20 mouse cellular contexts compared by ENCODE assay signal in the genomic region with DNA sequence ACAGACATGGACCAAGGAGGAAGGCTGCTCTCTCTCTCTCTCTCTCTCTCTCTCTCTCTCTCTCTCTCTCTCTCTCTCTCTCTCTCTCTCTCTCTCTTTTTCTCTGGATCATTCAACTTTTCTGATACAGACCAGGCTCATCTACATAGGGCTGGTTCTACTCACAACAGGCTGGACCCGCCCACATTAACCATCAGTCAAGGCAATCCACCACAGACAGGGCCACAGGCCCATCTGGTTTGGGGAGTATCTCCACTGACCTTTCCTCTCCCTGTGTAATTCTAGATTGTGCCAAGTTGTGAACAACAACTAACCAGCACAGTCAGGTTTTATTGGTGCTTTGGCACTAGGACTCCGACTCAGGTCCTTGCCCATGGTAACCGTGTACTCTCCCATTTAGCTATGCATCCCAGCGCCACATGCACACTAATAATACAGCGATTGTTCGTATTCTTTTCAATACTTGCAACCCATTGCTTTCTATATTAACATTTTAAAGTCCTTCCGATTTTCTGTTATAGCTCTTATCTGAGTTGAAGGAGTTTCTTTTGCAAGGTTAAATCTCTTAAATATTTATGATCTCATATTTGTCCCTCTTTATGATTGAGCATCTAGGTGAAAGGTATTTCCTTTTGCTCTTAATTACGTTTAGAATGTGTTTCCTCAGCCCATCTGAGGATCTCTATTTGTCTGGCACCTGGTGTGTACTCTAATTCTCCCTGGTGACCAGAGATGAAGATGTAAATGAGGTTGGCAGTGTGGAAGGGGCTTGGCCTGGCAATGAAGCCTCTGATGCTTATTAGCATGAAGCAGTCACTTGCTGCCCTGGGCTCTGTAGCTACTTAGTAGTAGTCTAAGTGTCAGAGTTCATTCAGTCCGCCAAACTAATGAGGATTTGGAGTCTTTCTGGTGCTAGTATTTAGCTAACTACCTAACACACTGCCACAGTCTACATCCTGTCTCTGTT.
DNase-seq lines count a peak whose midpoint lies in the region; ATAC-seq and TF ChIP-seq lines count a peak whose summit lies in the region.
"Had no signal": no experiment of that assay in that cellular context is flagged by ENCODE, and none has a peak within 500 bp of the region (broad histone marks: within the 10 kb centered on the region; RNA-seq: fewer than 3 reads in every experiment).

No protein-coding gene starts in this region.

- TF ChIP-seq CTCF in forebrain, postnatal 0 days (IDR thresholded peaks at IDR 0.05; ENCODE audit: low read depth), result no peak
- no peak for TF ChIP-seq CTCF in brain, embryonic 14.5 days (IDR thresholded peaks at IDR 0.05; ENCODE audit: borderline replicate concordance, extremely low read depth, insufficient read depth, insufficient read length)
- no peak for TF ChIP-seq CTCF in stomach, postnatal 0 days (IDR thresholded peaks at IDR 0.05; ENCODE audit: low read depth)

- TF ChIP-seq EP300 in stomach, postnatal 0 days (optimal IDR thresholded peaks at IDR 0.05), result no peak

- H3K4me1 ChIP-seq in forebrain, embryonic 13.5 days, result no peaks in the 10 kb centered on the region
- H3K4me1 ChIP-seq in forebrain, postnatal 0 days (ENCODE audit: insufficient read depth), result no peaks in the 10 kb centered on the region
- H3K4me1 ChIP-seq in hindbrain, embryonic 13.5 days (replicated peaks), result no peaks in the 10 kb centered on the region
- no peaks in the 10 kb centered on the region for H3K4me1 ChIP-seq in midbrain, embryonic 15.5 days
- H3K4me1 ChIP-seq in stomach, postnatal 0 days (replicated peaks; ENCODE audit: control insufficient read depth, insufficient read depth), result no peaks in the 10 kb centered on the region
- H3K4me1 ChIP-seq: heart, embryonic 13.5 days; limb, embryonic 12.5 days; liver, embryonic 13.5 days; lung, embryonic 15.5 days had no signal

- no peak for DNase-seq in forebrain, postnatal 0 days
- DNase-seq in brain, embryonic 14.5 days (ENCODE audit: low read depth), result peak; percentile 71
- no peak for DNase-seq in spleen, adult 18-20 months
- no peak for DNase-seq in urinary bladder, postnatal 36 days (ENCODE audit: low spot score in 2 of 2)
- no peak for DNase-seq in stomach, postnatal 0 days (ENCODE audit: low spot score)
- DNase-seq: adrenal gland, adult 8-10 months; cerebellum, adult 11-12 months; heart, adult 11 months; heart, postnatal 36 days; liver, embryonic 13.5 days; right cerebral cortex, postnatal 14 days had no signal

- no peak for TF ChIP-seq POLR2A in brain, embryonic 14.5 days (IDR thresholded peaks at IDR 0.05; ENCODE audit: borderline replicate concordance, extremely low read depth, insufficient read depth, insufficient read length, poor library complexity, severe bottlenecking)

- ATAC-seq in forebrain, embryonic 13.5 days, result peak; percentile 75
- no peak for ATAC-seq in forebrain, postnatal 0 days
- peak; percentile 59; the same call in 1 of the 2 replicates for ATAC-seq in hindbrain, embryonic 13.5 days (ENCODE audit: low FRiP score)
- ATAC-seq in midbrain, embryonic 15.5 days (replicated peaks), result peak; percentile 58; the same call in 1 of the 2 replicates
- ATAC-seq in stomach, postnatal 0 days (ENCODE audit: low FRiP score, low TSS enrichment), result no peak
- ATAC-seq: intestine, embryonic 16.5 days had no signal

- H3K4me2 ChIP-seq in forebrain, embryonic 13.5 days, result no peak overlapping the region
- no peak overlapping the region for H3K4me2 ChIP-seq in forebrain, postnatal 0 days (ENCODE audit: low read depth)
- no peak overlapping the region for H3K4me2 ChIP-seq in hindbrain, embryonic 13.5 days
- no peak overlapping the region for H3K4me2 ChIP-seq in midbrain, embryonic 15.5 days
- H3K4me2 ChIP-seq in stomach, postnatal 0 days (replicated peaks; ENCODE audit: low read depth), result no peak overlapping the region
- H3K4me2 ChIP-seq: heart, embryonic 13.5 days; limb, embryonic 12.5 days; liver, embryonic 13.5 days; lung, embryonic 15.5 days had no signal

- no peaks in the 10 kb centered on the region for H3K27me3 ChIP-seq in forebrain, embryonic 13.5 days
- H3K27me3 ChIP-seq in forebrain, postnatal 0 days (ENCODE audit: insufficient read depth, low read length), result no peaks in the 10 kb centered on the region
- no peaks in the 10 kb centered on the region for H3K27me3 ChIP-seq in hindbrain, embryonic 13.5 days
- H3K27me3 ChIP-seq in midbrain, embryonic 15.5 days (replicated peaks), result no peaks in the 10 kb centered on the region
- H3K27me3 ChIP-seq in stomach, postnatal 0 days (ENCODE audit: control insufficient read depth, insufficient read depth, low read length), result no peaks in the 10 kb centered on the region
- H3K27me3 ChIP-seq: heart, embryonic 13.5 days; limb, embryonic 12.5 days; liver, embryonic 13.5 days; lung, embryonic 15.5 days had no signal

- no peak overlapping the region for H3K4me3 ChIP-seq in forebrain, embryonic 13.5 days
- no peak overlapping the region for H3K4me3 ChIP-seq in forebrain, postnatal 0 days (ENCODE audit: low read depth, low read length)
- H3K4me3 ChIP-seq in hindbrain, embryonic 13.5 days, result no peak overlapping the region
- H3K4me3 ChIP-seq in midbrain, embryonic 15.5 days, result no peak overlapping the region
- no peak overlapping the region for H3K4me3 ChIP-seq in stomach, postnatal 0 days (ENCODE audit: low read depth, low read length)
- H3K4me3 ChIP-seq: heart, embryonic 13.5 days; left cerebral cortex, adult 2 months; limb, embryonic 12.5 days; liver, embryonic 13.5 days; lung, embryonic 15.5 days had no signal

- no peaks in the 10 kb centered on the region for H3K36me3 ChIP-seq in forebrain, embryonic 13.5 days (ENCODE audit: poor library complexity, severe bottlenecking)
- no peaks in the 10 kb centered on the region for H3K36me3 ChIP-seq in forebrain, postnatal 0 days (ENCODE audit: insufficient read depth)
- no peaks in the 10 kb centered on the region for H3K36me3 ChIP-seq in hindbrain, embryonic 13.5 days
- no peaks in the 10 kb centered on the region for H3K36me3 ChIP-seq in midbrain, embryonic 15.5 days (replicated peaks)
- no peaks in the 10 kb centered on the region for H3K36me3 ChIP-seq in stomach, postnatal 0 days (ENCODE audit: control insufficient read depth, insufficient read depth, low read length)
- H3K36me3 ChIP-seq: heart, embryonic 13.5 days; limb, embryonic 12.5 days; liver, embryonic 13.5 days; lung, embryonic 15.5 days had no signal

- no peak overlapping the region for H3K9ac ChIP-seq in forebrain, embryonic 13.5 days
- H3K9ac ChIP-seq in forebrain, postnatal 0 days, result no peak overlapping the region
- no peak overlapping the region for H3K9ac ChIP-seq in hindbrain, embryonic 13.5 days
- no peak overlapping the region for H3K9ac ChIP-seq in midbrain, embryonic 15.5 days
- no peak overlapping the region for H3K9ac ChIP-seq in stomach, postnatal 0 days (ENCODE audit: low read length)
- H3K9ac ChIP-seq: heart, embryonic 13.5 days; limb, embryonic 12.5 days; liver, embryonic 13.5 days; lung, embryonic 15.5 days had no signal

- WGBS in forebrain, embryonic 13.5 days, result 81% methylated on average over 9 of the region's 9 CpGs
- 67% methylated on average over 9 of the region's 9 CpGs for WGBS in forebrain, postnatal 0 days
- 75% methylated on average over 9 of the region's 9 CpGs for WGBS in hindbrain, embryonic 13.5 days
- 77% methylated on average over 9 of the region's 9 CpGs for WGBS in midbrain, embryonic 15.5 days
- WGBS in stomach, postnatal 0 days, result 85% methylated on average over 9 of the region's 9 CpGs

- no peaks in the 10 kb centered on the region for H3K9me3 ChIP-seq in forebrain, embryonic 13.5 days (replicated peaks)
- H3K9me3 ChIP-seq in forebrain, postnatal 0 days (ENCODE audit: low read length), result no peaks in the 10 kb centered on the region
- no peaks in the 10 kb centered on the region for H3K9me3 ChIP-seq in hindbrain, embryonic 13.5 days
- no peaks in the 10 kb centered on the region for H3K9me3 ChIP-seq in midbrain, embryonic 15.5 days
- no peaks in the 10 kb centered on the region for H3K9me3 ChIP-seq in stomach, postnatal 0 days (ENCODE audit: control insufficient read depth, low read length)
- H3K9me3 ChIP-seq: heart, embryonic 13.5 days; limb, embryonic 12.5 days; liver, embryonic 13.5 days; lung, embryonic 15.5 days had no signal

- no peak overlapping the region for H3K27ac ChIP-seq in forebrain, embryonic 13.5 days
- H3K27ac ChIP-seq in forebrain, postnatal 0 days (ENCODE audit: low read depth, low read length), result no peak overlapping the region
- H3K27ac ChIP-seq in hindbrain, embryonic 13.5 days, result no peak overlapping the region
- no peak overlapping the region for H3K27ac ChIP-seq in midbrain, embryonic 15.5 days
- no peak overlapping the region for H3K27ac ChIP-seq in stomach, postnatal 0 days (replicated peaks)
- H3K27ac ChIP-seq: heart, embryonic 13.5 days; kidney, postnatal 0 days; left cerebral cortex, adult 2 months; limb, embryonic 12.5 days; liver, embryonic 13.5 days; lung, embryonic 15.5 days had no signal

Comparison
In these comparisons a context has a peak if more than half of its experiments do, and no peak if none do; other contexts are left out.
1. ATAC-seq: peak in forebrain, embryonic 13.5 days (single experiment), hindbrain, embryonic 13.5 days (single experiment) and midbrain, embryonic 15.5 days (single experiment); none in forebrain, postnatal 0 days (single experiment) and stomach, postnatal 0 days (single experiment).